Mouse (Mus musculus): Measurements from ENCODE around the gene Slc7a11.

The Slc7a11 gene

GRCm38 (mm10) chr3:50130319-50130718, 313.1 kb downstream of the Slc7a11 start:
- no peak for DNase-seq

GRCm38 (mm10) chr3:50121001-50121400, 322.4 kb downstream of the Slc7a11 start:
- no peak for DNase-seq

GRCm38 (mm10) chr3:50116266-50116665, 327.1 kb downstream of the Slc7a11 start:
- DNase-seq, result no peak

- DNase-seq, result no peak
Measured at GRCm38 (mm10) chr3:50105509-50105908, 337.9 kb downstream of the Slc7a11 start.

GRCm38 (mm10) chr3:50094404-50095092, 348.9 kb downstream of the Slc7a11 start:
- DNase-seq, result no peak

- peak in 1 of 2 experiments; percentile 53 for DNase-seq
Measured at GRCm38 (mm10) chr3:50076979-50077378, 366.4 kb downstream of the Slc7a11 start.

- no peak for DNase-seq
Measured at GRCm38 (mm10) chr3:50063396-50063795, 380.0 kb downstream of the Slc7a11 start.

- no peak for DNase-seq
Measured at GRCm38 (mm10) chr3:50044666-50045065, 398.7 kb downstream of the Slc7a11 start.

- DNase-seq, result no peak
Measured at GRCm38 (mm10) chr3:50044160-50044559, 399.3 kb downstream of the Slc7a11 start.

GRCm38 (mm10) chr3:50041141-50041540, 402.3 kb downstream of the Slc7a11 start:
- no peak for DNase-seq

GRCm38 (mm10) chr3:50035875-50036528, 407.4 kb downstream of the Slc7a11 start:
- no peak for DNase-seq

GRCm38 (mm10) chr3:50033325-50033724, 410.1 kb downstream of the Slc7a11 start:
- no peak for DNase-seq

- DNase-seq, result no peak
Measured at GRCm38 (mm10) chr3:50026039-50026438, 417.4 kb downstream of the Slc7a11 start.

- DNase-seq, result peak; percentile 8 to 58
Measured at GRCm38 (mm10) chr3:50014396-50014795, 429.0 kb downstream of the Slc7a11 start.

- DNase-seq, result no peak
Measured at GRCm38 (mm10) chr3:50012012-50012411, 431.4 kb downstream of the Slc7a11 start.

- DNase-seq, result no peak
Measured at GRCm38 (mm10) chr3:50003970-50004683, 439.3 kb downstream of the Slc7a11 start.

- no peak for DNase-seq
Measured at GRCm38 (mm10) chr3:50002067-50002466, 441.3 kb downstream of the Slc7a11 start.

- no peak for DNase-seq
Measured at GRCm38 (mm10) chr3:50001635-50002034, 441.8 kb downstream of the Slc7a11 start.

GRCm38 (mm10) chr3:49992891-49993290, 450.5 kb downstream of the Slc7a11 start:
- DNase-seq, result peak; percentile 15 to 31

GRCm38 (mm10) chr3:49987236-49987635, 456.2 kb downstream of the Slc7a11 start:
- no peak for DNase-seq

- no peak for DNase-seq
Measured at GRCm38 (mm10) chr3:49984795-49985194, 458.6 kb downstream of the Slc7a11 start.

- no peak for DNase-seq
Measured at GRCm38 (mm10) chr3:49983429-49984268, 459.8 kb downstream of the Slc7a11 start.

- DNase-seq, result no peak
Measured at GRCm38 (mm10) chr3:49973994-49974393, 469.4 kb downstream of the Slc7a11 start.

Measured in lung, postnatal 4 days (tissue).